Mouse (Mus musculus): Measurements from ENCODE around the gene Gm42957. TPM values are rescaled to one million over a fixed set of nuclear protein-coding genes. Genes with fewer than 3 reads are reported as not detected.
"Not testable (repeated sequence)": the region's sequence is repeated elsewhere in the genome, so short reads cannot be mapped to it uniquely, and the experiment has no call there.

The Gm42957 gene
- total RNA-seq, 2 experiments from 2014 or later = 0.14 to 0.15 TPM

DNA sequence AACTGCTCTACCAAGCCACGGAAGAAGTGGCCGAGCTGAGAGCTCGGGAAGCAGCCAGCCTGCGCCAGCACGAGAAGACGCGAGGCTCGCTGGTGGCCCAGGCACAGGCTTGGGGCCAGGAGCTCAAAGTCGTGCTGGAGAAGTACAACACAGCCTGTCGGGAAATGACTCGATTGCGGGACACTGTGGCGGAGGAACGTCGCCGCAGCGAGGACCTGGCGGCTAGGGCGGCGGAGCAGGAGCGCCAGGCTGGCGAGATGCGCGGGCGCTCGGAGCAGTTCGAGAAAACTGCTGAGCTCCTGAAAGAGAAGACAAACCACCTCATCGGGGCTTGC, 49.5 kb downstream of the Gm42957 start:
- peak; percentile 38 for DNase-seq
- H3K27ac ChIP-seq = no peak overlapping the region
- peak overlapping the region; percentile 60 for H3K4me3 ChIP-seq
- TF ChIP-seq CTCF (IDR thresholded peaks at IDR 0.05) = no peak
- intact Hi-C loops (cut with DNase I) = no loop called here

DNA sequence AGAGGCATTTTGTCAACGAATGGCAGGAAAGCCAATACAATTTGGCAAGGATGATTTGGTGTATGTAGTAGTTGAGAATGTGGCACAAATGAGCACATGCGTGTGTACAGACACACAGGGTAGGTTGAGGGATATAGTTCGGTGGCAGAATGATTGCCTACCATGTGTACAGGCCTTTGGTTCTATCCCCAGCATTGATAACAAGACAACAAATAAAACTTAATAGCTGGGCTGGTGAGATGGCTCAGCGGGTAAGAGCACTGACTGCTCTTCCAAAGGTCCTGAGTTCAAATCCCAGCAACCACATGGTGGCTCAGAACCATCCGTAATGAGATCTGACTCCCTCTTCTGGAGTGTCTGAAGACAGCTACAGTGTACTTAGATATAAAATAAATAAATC, 50.8 kb downstream of the Gm42957 start:
- DNase-seq; H3K4me3 ChIP-seq; intact Hi-C loops (cut with DNase I); H3K27ac ChIP-seq: not testable (repeated sequence)

DNA sequence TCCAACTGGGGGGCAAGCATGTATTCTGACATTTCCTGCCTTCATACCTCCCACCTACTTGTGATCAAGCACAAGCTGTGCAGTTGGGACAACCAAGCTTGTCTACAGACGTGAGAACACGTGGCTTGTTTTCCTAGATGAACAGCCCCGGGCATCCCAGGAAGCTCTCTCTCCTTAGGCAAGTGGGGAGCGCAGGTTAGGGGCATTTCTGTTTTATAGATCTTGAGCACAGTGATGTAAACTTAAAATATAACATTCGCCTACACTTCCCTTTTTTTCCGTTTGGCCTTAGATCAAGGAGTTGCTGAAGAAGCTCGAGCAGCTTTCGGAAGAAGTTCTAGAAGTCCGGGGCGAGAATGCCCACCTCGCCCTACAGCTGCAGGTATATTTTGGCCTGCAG, 53.6 kb downstream of the Gm42957 start:
- DNase-seq = no peak
- TF ChIP-seq CTCF (IDR thresholded peaks at IDR 0.05) = no peak
- intact Hi-C loops (cut with DNase I) = no loop called here
- no peak overlapping the region for H3K4me3 ChIP-seq
- H3K27ac ChIP-seq = no peak overlapping the region

DNA sequence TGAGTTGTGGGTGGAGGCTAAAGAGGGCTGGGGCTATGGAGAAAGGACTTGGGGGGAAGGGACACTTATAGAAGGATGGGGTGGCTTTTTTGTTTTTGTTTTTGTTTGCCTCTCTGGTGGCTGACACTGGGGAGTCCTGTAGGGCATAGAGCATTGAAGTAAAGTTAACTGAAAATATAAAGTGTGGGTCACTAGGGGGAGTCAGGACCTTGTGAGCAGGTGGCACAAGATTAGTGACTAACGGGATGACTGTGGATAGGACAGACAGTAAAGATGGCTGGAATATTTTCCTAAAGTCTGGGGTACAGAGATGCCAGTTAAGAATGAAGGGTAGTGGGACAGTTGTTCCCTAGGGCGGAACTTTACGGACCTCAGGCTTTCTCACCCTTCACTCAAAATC, 55.0 kb downstream of the Gm42957 start:
- intact Hi-C loops (cut with DNase I) = no loop called here
- no peak for DNase-seq
- Histone ChIP-seq H3K4me3 (no peak overlapping the region), H3K27ac (no peak overlapping the region)
- peak; percentile 32; the same call in 1 of the 2 replicates for TF ChIP-seq CTCF (IDR thresholded peaks at IDR 0.05)

DNA sequence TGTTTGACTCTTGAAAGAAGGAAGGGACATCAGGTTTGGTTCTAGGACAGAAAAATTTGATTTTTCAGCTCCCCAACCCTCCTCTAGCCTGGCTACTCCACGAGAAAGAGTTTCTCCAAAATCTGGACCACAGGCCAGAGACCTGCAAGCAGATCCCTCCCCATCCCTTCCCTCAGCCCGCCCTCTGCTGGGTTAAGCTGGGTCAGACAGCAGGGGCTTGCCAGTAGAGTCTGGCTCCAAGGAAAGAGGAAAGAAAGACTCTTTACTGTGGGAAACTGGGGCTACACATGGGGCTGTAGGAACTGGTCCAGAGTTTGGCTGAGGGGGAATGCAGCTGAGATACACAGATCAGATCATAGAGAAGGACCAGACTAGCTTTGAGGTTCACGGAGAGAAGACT, 57.2 kb downstream of the Gm42957 start:
- TF ChIP-seq CTCF (IDR thresholded peaks at IDR 0.05) = peak; percentile 44
- Histone ChIP-seq H3K4me3 (peak overlapping the region; percentile 28; the same call in 1 of the 2 replicates), H3K27ac (no peak overlapping the region)
- peak; percentile 66 for DNase-seq
- intact Hi-C loops (cut with DNase I) = no loop called here

DNA sequence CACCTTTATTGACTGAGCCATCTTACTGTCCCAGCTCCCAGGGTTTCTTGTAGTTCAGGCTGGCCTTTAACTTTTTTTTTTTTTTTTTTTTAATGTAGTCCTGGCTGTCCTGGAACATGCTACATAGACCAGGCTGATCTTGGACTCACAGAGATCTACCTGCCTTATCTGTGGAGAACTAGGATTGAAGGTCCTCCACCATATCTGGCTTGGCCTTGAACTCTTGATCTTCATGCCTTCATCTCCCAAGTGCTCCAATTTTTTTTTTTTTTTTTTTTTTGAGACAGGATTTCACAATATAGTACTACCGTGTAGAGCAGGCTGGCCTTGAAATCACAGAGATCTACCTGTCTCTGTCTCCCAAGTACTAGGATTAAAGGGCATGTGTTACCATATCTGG, 58.3 kb downstream of the Gm42957 start:
- Histone ChIP-seq H3K27ac (no peak overlapping the region), H3K4me3 (no peak overlapping the region)
- intact Hi-C loops (cut with DNase I) = no loop called here
- no peak for DNase-seq
- TF ChIP-seq CTCF (IDR thresholded peaks at IDR 0.05) = no peak

DNA sequence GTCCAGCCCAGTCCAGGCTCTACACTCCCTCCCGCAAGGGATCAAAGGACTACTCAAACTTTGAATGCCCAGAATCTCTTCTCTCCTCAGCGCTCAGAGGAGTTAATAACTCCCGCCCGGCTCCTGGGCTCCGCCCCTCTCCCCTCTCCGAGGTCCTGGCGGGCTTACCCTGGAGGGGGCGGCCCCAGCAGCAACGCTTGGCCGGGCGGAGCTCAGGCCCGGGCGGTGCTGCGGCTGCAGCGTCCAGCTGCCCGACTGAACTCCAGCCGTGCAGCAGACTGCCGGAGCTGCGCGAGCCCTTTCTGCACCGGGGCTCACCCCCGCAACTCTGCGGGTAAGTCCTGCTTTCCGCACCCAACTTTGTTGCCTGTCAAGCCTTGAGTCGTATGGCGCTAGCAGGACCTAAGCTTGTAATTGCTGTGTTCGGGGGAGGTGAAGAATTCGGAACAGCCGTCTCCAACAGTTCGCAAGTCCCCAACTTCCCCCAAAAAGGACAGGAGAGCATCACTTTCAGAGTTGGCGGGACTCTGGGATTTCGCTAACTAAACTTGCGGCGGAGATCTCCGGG, 61.0 kb downstream of the Gm42957 start, which contains the start of gene Pias3:
Gene Pias3 (plus strand): TSS at position 187 of the 568 bp plus-strand sequence.
- Histone ChIP-seq H3K27ac (peak within 1 kb of the TSS; percentile 96), H3K4me3 (peak within 1 kb of the TSS; percentile 95)
- intact Hi-C loops (cut with DNase I) = no loop called here
- peak; percentile 93 for DNase-seq
- no peak for TF ChIP-seq CTCF (IDR thresholded peaks at IDR 0.05)

DNA sequence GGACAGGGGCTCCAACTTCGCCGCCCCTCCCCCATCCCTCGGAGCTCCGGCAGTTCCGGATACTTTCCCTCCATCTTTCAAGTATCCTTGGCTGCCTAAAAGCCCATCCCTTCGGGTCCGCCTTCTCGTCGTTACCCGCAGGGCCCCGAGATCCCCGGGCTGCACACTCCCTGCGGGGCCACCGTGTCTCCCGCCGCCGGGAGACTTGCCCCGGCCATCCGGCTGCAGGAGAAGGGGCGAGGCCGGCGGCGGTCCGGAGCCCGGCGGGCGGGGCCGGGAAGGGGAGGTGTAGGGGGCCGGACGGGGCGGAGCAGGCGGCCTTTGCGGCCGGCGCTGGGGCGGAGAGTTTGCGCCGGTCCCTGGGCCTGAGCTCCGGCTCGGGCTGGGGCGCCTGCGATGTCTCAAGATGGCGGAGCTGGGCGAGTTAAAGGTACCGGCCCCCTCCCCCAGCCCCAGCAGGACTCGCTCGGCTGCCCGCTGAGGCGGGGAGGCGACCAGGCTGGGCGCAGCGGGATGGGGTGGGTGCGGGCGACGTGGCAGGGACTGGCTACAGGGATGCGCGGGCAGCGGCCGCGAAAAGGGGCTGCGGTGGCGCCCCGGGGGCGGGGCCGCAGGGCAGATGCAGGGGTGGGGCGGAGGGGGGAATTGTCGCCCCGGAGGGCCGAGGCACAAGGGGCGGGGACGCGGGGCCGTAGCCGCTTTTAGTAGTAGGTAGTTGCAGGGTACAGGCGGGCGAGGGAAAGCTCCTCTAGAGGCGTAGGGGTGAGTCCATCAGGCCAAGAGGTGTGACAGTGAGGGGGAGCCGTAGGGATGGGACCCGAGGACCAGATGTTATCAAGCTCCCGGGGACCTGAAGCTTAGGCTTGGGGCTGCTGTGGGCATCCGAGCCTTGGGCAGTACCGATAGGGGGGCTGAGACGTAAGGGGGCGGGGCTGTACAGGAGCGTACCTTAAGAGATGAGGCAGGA, 61.8 kb downstream of the Gm42957 start:
- H3K27ac ChIP-seq = peak overlapping the region; percentile 96
- H3K4me3 ChIP-seq = peak overlapping the region; percentile 95
- DNase-seq = peak; percentile 96
- no peak for TF ChIP-seq CTCF (IDR thresholded peaks at IDR 0.05)
- intact Hi-C loops (cut with DNase I) = no loop called here

DNA sequence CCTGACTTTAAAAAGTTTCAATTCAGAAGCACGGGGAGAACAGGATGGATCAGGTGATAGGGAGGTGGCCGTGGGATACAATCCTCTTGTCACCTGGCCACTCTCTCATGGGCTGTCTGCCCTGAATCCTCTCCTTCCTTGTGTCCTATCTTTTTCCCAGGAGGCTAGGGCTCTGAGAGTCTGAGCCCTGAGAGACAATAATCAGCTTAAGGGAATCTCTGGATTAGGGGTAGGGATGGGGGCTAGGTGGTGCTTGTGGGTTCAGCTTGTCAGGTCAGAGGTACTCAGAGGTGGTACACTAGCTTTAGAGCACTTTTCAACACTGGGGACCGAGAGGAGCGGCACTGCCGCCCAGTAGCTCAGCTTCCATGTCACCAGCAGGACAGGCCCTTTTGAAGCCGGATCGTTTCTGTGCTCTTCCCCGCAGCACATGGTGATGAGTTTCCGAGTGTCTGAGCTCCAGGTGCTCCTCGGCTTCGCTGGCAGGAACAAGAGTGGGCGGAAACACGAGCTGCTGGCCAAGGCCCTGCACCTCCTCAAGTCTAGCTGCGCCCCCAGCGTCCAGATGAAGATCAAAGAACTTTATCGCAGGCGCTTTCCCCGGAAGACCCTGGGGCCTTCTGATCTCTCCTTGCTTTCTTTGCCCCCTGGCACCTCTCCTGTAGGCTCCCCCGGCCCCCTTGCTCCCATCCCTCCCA, 63.9 kb downstream of the Gm42957 start:
- H3K27ac ChIP-seq = no peak overlapping the region
- intact Hi-C loops (cut with DNase I) = no loop called here
- no peak for TF ChIP-seq CTCF (IDR thresholded peaks at IDR 0.05)
- DNase-seq = no peak
- no peak overlapping the region for H3K4me3 ChIP-seq

DNA sequence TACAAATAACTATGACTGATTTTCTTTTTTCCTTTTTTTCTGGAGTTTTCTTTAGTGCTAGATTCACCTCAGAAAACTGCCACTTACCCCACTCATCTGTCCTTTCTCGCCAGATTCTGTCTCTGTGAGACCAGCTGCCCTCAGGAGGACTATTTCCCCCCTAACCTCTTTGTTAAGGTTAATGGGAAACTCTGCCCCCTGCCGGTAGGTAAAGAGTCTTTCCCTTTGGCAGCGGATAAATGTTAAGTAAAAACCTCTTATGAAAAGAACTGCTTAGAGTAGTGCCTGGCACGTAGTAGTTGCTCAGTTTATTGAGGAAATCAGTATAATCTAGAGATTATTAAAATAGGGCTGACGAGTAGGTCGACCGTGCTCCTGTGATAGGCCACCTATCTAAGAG, 65.1 kb downstream of the Gm42957 start:
- Histone ChIP-seq H3K4me3 (no peak overlapping the region), H3K27ac (no peak overlapping the region)
- intact Hi-C loops (cut with DNase I) = loop anchor here (5.0 kb wide), 1 partner anchor 153 kb away; no protein-coding TSS in a partner anchor
- peak; percentile 67 for TF ChIP-seq CTCF (IDR thresholded peaks at IDR 0.05)
- no peak for DNase-seq

DNA sequence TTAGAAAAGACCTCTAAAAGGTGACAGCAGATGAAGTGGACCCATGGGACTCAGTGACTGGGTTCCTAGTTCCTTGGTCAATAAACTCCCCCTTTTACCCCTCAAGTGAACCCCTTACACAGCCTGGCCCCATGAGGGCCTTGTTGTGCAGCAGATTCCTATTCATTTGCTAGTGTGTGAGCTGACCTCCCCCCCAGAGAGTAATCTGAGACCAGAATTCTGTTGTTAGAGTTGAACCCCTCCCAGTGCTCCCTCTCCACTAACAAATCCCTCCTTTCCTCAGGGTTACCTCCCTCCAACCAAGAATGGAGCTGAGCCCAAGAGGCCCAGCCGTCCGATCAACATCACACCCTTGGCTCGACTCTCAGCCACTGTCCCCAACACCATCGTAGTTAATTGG, 65.7 kb downstream of the Gm42957 start:
- no peak overlapping the region for H3K4me3 ChIP-seq
- DNase-seq = no peak
- intact Hi-C loops (cut with DNase I) = loop anchor here (5.0 kb wide), 1 partner anchor 154 kb away; no protein-coding TSS in a partner anchor
- TF ChIP-seq CTCF (IDR thresholded peaks at IDR 0.05) = no peak
- no peak overlapping the region for H3K27ac ChIP-seq

Other genes starting within 250 kb of the Gm42957 start
- gene BC107364, start 183.2 kb upstream of the Gm42957 start, total RNA-seq (2021) = not detected
- 100 to 1,000 TPM; 590 to 675 TPM for gene Hfe2, start 110.3 kb upstream of the Gm42957 start, total RNA-seq (2021)
- gene Txnip, start 77.5 kb upstream of the Gm42957 start, total RNA-seq (2021) = 100 to 1,000 TPM; 541 to 557 TPM
- 1 to 10 TPM in 1 of 2 experiments, not detected in 1; 1.1 TPM for gene Gm16253, start 58.5 kb upstream of the Gm42957 start, total RNA-seq (2021)
- gene Polr3gl, start 41.3 kb upstream of the Gm42957 start, total RNA-seq (2021) = 10 to 100 TPM; 44.5 to 48.3 TPM
- gene Ankrd34a, start 38.8 kb upstream of the Gm42957 start, total RNA-seq (2021) = under 1 TPM; 0.41 to 0.92 TPM
- gene Lix1l, start 34.3 kb upstream of the Gm42957 start, total RNA-seq (2021) = 1 to 10 TPM; 4.9 to 8.4 TPM
- 10 to 100 TPM; 23.3 to 29.2 TPM for gene Rbm8a, start 5.5 kb upstream of the Gm42957 start, total RNA-seq (2021)
- gene Pex11b, start 98 bp upstream of the Gm42957 start, total RNA-seq (2021) = 10 to 100 TPM; 22.6 to 24.2 TPM
- 1 to 10 TPM in 1 of 2 experiments, under 1 TPM in 1; 0.74 to 1.4 TPM for gene Itga10, start 10.1 kb downstream of the Gm42957 start, total RNA-seq (2021)
- under 1 TPM; 0.22 to 0.26 TPM for gene Ankrd35, start 34.7 kb downstream of the Gm42957 start, total RNA-seq (2021)
- 1 to 10 TPM; 5.5 to 5.6 TPM for gene Pias3, start 60.9 kb downstream of the Gm42957 start, total RNA-seq (2021)
- under 1 TPM; 0.31 to 0.73 TPM for gene Nudt17, start 73.1 kb downstream of the Gm42957 start, total RNA-seq (2021)
- 10 to 100 TPM; 23.2 to 24.3 TPM for gene Polr3c, start 92.2 kb downstream of the Gm42957 start, total RNA-seq (2021)
- gene Rnf115, start 92.2 kb downstream of the Gm42957 start, total RNA-seq (2021) = 10 to 100 TPM; 60.7 to 69.3 TPM
- gene Pdzk1, start 193.8 kb downstream of the Gm42957 start, total RNA-seq (2021) = not detected
- not detected for gene Cd160, start 193.9 kb downstream of the Gm42957 start, total RNA-seq (2021)